Mouse (Mus musculus): ENCODE data around the gene Astn2. TPM values are rescaled to one million over a fixed set of nuclear protein-coding genes. Genes with fewer than 3 reads are reported as not detected.

Gene Astn2
- total and polyA plus RNA-seq, 3 experiments = not detected

DNA sequence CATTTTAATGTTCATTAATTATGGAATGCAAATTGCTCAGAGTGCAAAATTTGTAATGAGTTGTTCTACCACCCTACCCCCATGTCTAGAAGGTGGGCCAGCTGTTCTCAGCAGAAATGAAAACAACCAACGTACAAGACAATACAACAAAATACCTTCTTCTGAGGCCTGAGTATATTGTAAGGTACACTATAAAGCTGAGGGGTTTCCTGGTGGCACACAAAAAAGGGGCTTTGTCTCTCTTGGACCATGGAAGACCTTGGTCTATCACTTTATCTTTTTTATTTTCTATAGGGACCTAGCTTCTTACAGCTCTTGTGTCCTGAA lies 645.6 kb downstream of the Astn2 start:
- Histone ChIP-seq H3K27ac (ENCODE audit: control insufficient read depth, low read depth, low read length) (no peak overlapping the region), H3K4me3 (ENCODE audit: control insufficient read depth in 1 of 2, insufficient read depth in 1 of 2, low read depth in 2 of 2, low read length in 2 of 2) (no peak overlapping the region), H3K79me2 (ENCODE audit: control insufficient read depth, insufficient read depth, low read length, poor library complexity) (no peaks in the 10 kb centered on the region), H3K27me3 (ENCODE audit: control insufficient read depth in 1 of 2, insufficient read depth in 2 of 2, low read length in 2 of 2) (no peaks in the 10 kb centered on the region), H3K9me3 (replicated peaks; ENCODE audit: insufficient read depth, low read length) (no peaks in the 10 kb centered on the region), H3K4me1 (ENCODE audit: control insufficient read depth in 1 of 2, insufficient read depth in 2 of 2, low read length in 2 of 2) (no peaks in the 10 kb centered on the region), H3K9ac (ENCODE audit: control insufficient read depth, low read depth, low read length, poor library complexity, severe bottlenecking) (no peak overlapping the region), H3K36me3 (ENCODE audit: control insufficient read depth in 1 of 2, insufficient read depth in 2 of 2, low read length in 2 of 2) (no peaks in the 10 kb centered on the region)
- DNase-seq (ENCODE audit: low read depth, low spot score) = no peak
- TF ChIP-seq MYB (IDR thresholded peaks at IDR 0.05; ENCODE audit: low read depth, low read length) (no peak), USF1 (IDR thresholded peaks at IDR 0.05; ENCODE audit: low read depth, low read length) (no peak), ETS1 (IDR thresholded peaks at IDR 0.05; ENCODE audit: low read depth, low read length) (no peak), JUND (IDR thresholded peaks at IDR 0.05; ENCODE audit: low read depth, low read length) (no peak), GATA1 (IDR thresholded peaks at IDR 0.05; ENCODE audit: low read depth, low read length) (no peak), EP300 (IDR thresholded peaks at IDR 0.05; ENCODE audit: low read depth in 1 of 2, low read length in 2 of 2) (no peak), TBP (IDR thresholded peaks at IDR 0.05; ENCODE audit: low read depth, low read length) (no peak), NELFE (IDR thresholded peaks at IDR 0.05; ENCODE audit: low read depth, low read length) (no peak), ZC3H11A (IDR thresholded peaks at IDR 0.05; ENCODE audit: low read depth, low read length) (no peak), MAZ (IDR thresholded peaks at IDR 0.05; ENCODE audit: low read depth, low read length) (no peak), TAL1 (IDR thresholded peaks at IDR 0.05; ENCODE audit: low read length) (no peak), ZKSCAN1 (IDR thresholded peaks at IDR 0.05; ENCODE audit: low read depth, low read length) (no peak)

- Histone ChIP-seq H3K9me3 (replicated peaks; ENCODE audit: insufficient read depth, low read length) (no peaks in the 10 kb centered on the region), H3K9ac (ENCODE audit: control insufficient read depth, low read depth, low read length, poor library complexity, severe bottlenecking) (no peak overlapping the region), H3K27ac (ENCODE audit: control insufficient read depth, low read depth, low read length) (no peak overlapping the region), H3K4me3 (ENCODE audit: control insufficient read depth in 1 of 2, insufficient read depth in 1 of 2, low read depth in 2 of 2, low read length in 2 of 2) (no peak overlapping the region), H3K4me1 (ENCODE audit: control insufficient read depth in 1 of 2, insufficient read depth in 2 of 2, low read length in 2 of 2) (no peaks in the 10 kb centered on the region), H3K27me3 (ENCODE audit: control insufficient read depth in 1 of 2, insufficient read depth in 2 of 2, low read length in 2 of 2) (no peaks in the 10 kb centered on the region), H3K79me2 (ENCODE audit: control insufficient read depth, insufficient read depth, low read length, poor library complexity) (no peaks in the 10 kb centered on the region), H3K36me3 (ENCODE audit: control insufficient read depth in 1 of 2, insufficient read depth in 2 of 2, low read length in 2 of 2) (no peaks in the 10 kb centered on the region)
- TF ChIP-seq CHD1 (IDR thresholded peaks at IDR 0.05; ENCODE audit: low read depth, low read length) (no peak), ZC3H11A (IDR thresholded peaks at IDR 0.05; ENCODE audit: low read depth, low read length) (no peak), GATA1 (IDR thresholded peaks at IDR 0.05; ENCODE audit: low read depth, low read length) (no peak), MEF2A (IDR thresholded peaks at IDR 0.05; ENCODE audit: extremely low read depth, insufficient replicate concordance, low read depth, low read length, poor library complexity, severe bottlenecking) (no peak), EP300 (IDR thresholded peaks at IDR 0.05; ENCODE audit: low read depth in 1 of 2, low read length in 2 of 2) (no peak), UBTF (IDR thresholded peaks at IDR 0.05; ENCODE audit: borderline replicate concordance, insufficient read depth, low read depth, low read length) (no peak), HCFC1 (IDR thresholded peaks at IDR 0.05; ENCODE audit: low read depth, low read length) (no peak), MYC (IDR thresholded peaks at IDR 0.05; ENCODE audit: low read depth, low read length) (no peak), JUND (IDR thresholded peaks at IDR 0.05; ENCODE audit: low read depth, low read length) (no peak), TBP (IDR thresholded peaks at IDR 0.05; ENCODE audit: low read depth, low read length) (no peak), MXI1 (IDR thresholded peaks at IDR 0.05; ENCODE audit: low read depth, low read length) (no peak), POLR2AphosphoS5 (IDR thresholded peaks at IDR 0.05; ENCODE audit: borderline replicate concordance, low read depth, low read length) (no peak), GABPA (IDR thresholded peaks at IDR 0.05; ENCODE audit: low read depth, low read length) (no peak), CHD2 (IDR thresholded peaks at IDR 0.05; ENCODE audit: low read length) (no peak)
- no peak for DNase-seq (ENCODE audit: low read depth, low spot score)
Observed at GRCm38 (mm10) chr4:65758174-65758874, 646.1 kb downstream of the Astn2 start.

Data from MEL (cell line).